Mouse (Mus musculus): ENCODE data around the gene Nat9.

The Nat9 gene

GRCm38 (mm10) chr11:115177559-115178195 is 10.0 kb downstream of the Nat9 start:
- DNase-seq (ENCODE audit: low spot score in 2 of 2) = no peak

- DNase-seq (ENCODE audit: low spot score in 2 of 2) = no peak
Measured at GRCm38 (mm10) chr11:115176399-115177190, 11.1 kb downstream of the Nat9 start.

- DNase-seq (ENCODE audit: low spot score in 2 of 2) = peak in 1 of 2 experiments; percentile 22
Measured at GRCm38 (mm10) chr11:115173549-115174339, 13.9 kb downstream of the Nat9 start.

GRCm38 (mm10) chr11:115172825-115173287 is 14.8 kb downstream of the Nat9 start:
- DNase-seq (ENCODE audit: low spot score in 2 of 2) = no peak

GRCm38 (mm10) chr11:115171125-115171524 is 16.5 kb downstream of the Nat9 start:
- no peak for DNase-seq (ENCODE audit: low spot score in 2 of 2)

GRCm38 (mm10) chr11:115169430-115169829 is 18.2 kb downstream of the Nat9 start:
- no peak for DNase-seq (ENCODE audit: low spot score in 2 of 2)

GRCm38 (mm10) chr11:115167631-115168249 is 19.9 kb downstream of the Nat9 start:
- no peak for DNase-seq (ENCODE audit: low spot score in 2 of 2)

GRCm38 (mm10) chr11:115166776-115167175 is 20.9 kb downstream of the Nat9 start:
- no peak for DNase-seq (ENCODE audit: low spot score in 2 of 2)

GRCm38 (mm10) chr11:115164976-115165374 is 22.7 kb downstream of the Nat9 start:
- DNase-seq (ENCODE audit: low spot score in 2 of 2) = no peak

- no peak for DNase-seq (ENCODE audit: low spot score in 2 of 2)
Measured at GRCm38 (mm10) chr11:115164341-115164975, 23.2 kb downstream of the Nat9 start.

- peak; percentile 76 to 77 for DNase-seq (ENCODE audit: low spot score in 2 of 2)
Measured at GRCm38 (mm10) chr11:115163568-115164150, 24.0 kb downstream of the Nat9 start.

GRCm38 (mm10) chr11:115162832-115163480 is 24.7 kb downstream of the Nat9 start, which contains the start of gene Slc9a3r1:
Gene Slc9a3r1, plus strand, starts transcription at chr11:115163341.
- DNase-seq (ENCODE audit: low spot score in 2 of 2) = peak; percentile 99 to 100

- no peak for DNase-seq (ENCODE audit: low spot score in 2 of 2)
Measured at GRCm38 (mm10) chr11:115162205-115162601, 25.5 kb downstream of the Nat9 start.

GRCm38 (mm10) chr11:115161578-115162204 is 26.0 kb downstream of the Nat9 start:
- peak; percentile 50 to 53 for DNase-seq (ENCODE audit: low spot score in 2 of 2)

GRCm38 (mm10) chr11:115160883-115161577 is 26.6 kb downstream of the Nat9 start:
- peak; percentile 83 to 98 for DNase-seq (ENCODE audit: low spot score in 2 of 2)

- peak; percentile 59 to 67 for DNase-seq (ENCODE audit: low spot score in 2 of 2)
Measured at GRCm38 (mm10) chr11:115160016-115160797, 27.5 kb downstream of the Nat9 start.

GRCm38 (mm10) chr11:115157933-115158719 is 29.5 kb downstream of the Nat9 start:
- peak; percentile 83 to 90 for DNase-seq (ENCODE audit: low spot score in 2 of 2)
